Mouse (Mus musculus) frontal cortex, postnatal 14 days (tissue): ENCODE measurements around the gene Tas2r144.

Source experiments
- DNase-seq, 2 experiments: peaks; one replicate each; pipeline ENCODE4 v3.0.0; 2022; ENCODE audit warnings: low spot score in 2 of 2

Tas2r144 gene

DNA sequence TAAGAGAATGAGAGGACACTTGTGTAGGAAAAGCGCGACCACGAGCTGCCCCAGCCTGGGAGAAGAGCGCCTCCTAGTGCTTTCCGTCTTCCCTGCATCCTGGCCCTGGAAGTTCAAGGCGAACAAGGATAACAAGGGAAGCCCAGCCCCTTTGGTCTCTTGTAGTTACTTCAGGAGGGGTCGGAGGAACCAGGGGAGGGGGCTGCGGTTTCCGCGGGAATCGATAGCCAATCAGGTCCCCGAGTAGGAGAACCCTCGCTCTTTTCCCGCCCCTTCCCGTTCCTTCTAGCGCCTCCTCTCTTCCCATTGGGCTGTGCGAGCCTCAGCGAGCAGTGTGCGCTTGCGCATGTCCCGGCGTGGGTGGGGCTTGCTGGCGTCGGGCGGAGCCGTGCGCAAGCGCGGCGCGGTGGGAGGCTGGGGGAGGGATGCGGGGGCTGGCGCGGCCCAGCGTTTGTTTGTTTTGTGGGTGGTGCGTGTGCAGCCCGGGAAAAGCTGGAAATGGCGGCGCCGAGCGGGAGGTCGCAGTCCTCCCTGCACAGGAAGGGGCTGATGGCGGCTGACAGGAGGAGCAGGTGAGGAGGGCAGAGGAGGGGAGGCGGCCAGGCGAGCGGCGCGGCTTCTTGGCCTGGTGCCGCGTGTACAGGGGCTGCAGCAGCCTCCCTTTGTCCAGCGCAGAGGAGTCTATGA is 49.6 kb downstream of the Tas2r144 start, which contains the start of gene Casp2:
Casp2 (plus strand) TSS at position 360 of the 687 bp plus-strand sequence.
- DNase-seq = peak; percentile 97
